Mouse (Mus musculus) cerebellum, adult 2 months (tissue): ENCODE data around the gene Kynu.

Experiments
- CTCF ChIP-seq: fragments of 200-500 bp; IDR thresholded peaks from 2 replicates; pipeline ENCODE4 v1.5.1; 2011; ENCODE audit warnings: low read depth, mild to moderate bottlenecking, control low read depth, low read length, moderate library complexity, borderline replicate concordance; ENCODE audit not compliant: insufficient read depth
- POLR2A ChIP-seq: fragments of 200-500 bp; IDR thresholded peaks from 2 replicates; pipeline ENCODE4 v1.6.1; 2011; ENCODE audit warnings: low read length, control low read depth, borderline replicate concordance; ENCODE audit not compliant: insufficient read depth

DNA sequence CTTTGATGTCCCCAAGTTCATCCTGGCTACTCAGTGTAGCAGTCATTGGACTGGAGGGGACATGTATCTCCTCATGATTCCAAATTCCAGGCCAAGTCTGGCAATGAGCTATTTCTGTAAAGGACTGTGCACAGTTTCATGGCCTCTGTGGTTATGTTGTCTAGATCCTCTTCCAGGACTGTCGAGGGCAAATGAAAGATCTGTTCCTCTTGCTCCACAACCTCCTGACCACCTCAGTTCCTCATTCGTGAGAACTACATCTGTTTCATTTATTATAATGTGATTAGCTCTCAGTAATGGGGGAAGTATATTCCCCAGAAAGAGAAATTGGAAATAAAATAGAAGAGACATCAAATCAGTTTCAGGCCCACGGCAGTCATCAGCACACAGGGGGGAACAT is 9.5 kb upstream of the Kynu start:
- no peak for TF ChIP-seq POLR2A
- TF ChIP-seq CTCF, result no peak
